In genomic region chr6:145862321-145862720, GRCm38 (mm10) we compare ENCODE assay signal across 8 mouse cellular contexts. TPM values are rescaled to one million over a fixed set of nuclear protein-coding genes. Genes with fewer than 3 reads are reported as not detected.
DNase-seq lines count a peak whose midpoint lies in the region; ATAC-seq and TF ChIP-seq lines count a peak whose summit lies in the region.

No protein-coding gene starts in this region.

- H3K27me3 ChIP-seq in thymus, adult 2 months (ENCODE audit: control insufficient read depth, insufficient read depth, low read length): peaks cover 34% of the 10 kb centered on the region
- H3K27me3 ChIP-seq in limb, embryonic 15.5 days: peaks cover 53% of the 10 kb centered on the region

- TF ChIP-seq POLR2A in thymus, adult 2 months (IDR thresholded peaks at IDR 0.05; ENCODE audit: control insufficient read depth, extremely low read depth, insufficient read depth, low read length, poor library complexity): no peak

- peak overlapping the region; percentile 100 for H3K4me2 ChIP-seq in limb, embryonic 15.5 days

- peak overlapping the region; percentile 99 for H3K27ac ChIP-seq in gastrocnemius, adult 2 months
- H3K27ac ChIP-seq in thymus, adult 2 months (ENCODE audit: control insufficient read depth, insufficient read depth, low read length): no peak overlapping the region
- no peak overlapping the region for H3K27ac ChIP-seq in limb, embryonic 15.5 days

- ATAC-seq in limb, embryonic 15.5 days (ENCODE audit: insufficient number of reproducible peaks, low FRiP score, low TSS enrichment, low read depth): no peak

- no peak for DNase-seq in gastrocnemius, adult 2 months
- DNase-seq in gastrocnemius, adult 8-10 months (ENCODE audit: low spot score in 2 of 2): no peak
- no peak for DNase-seq in thymus, adult 2 months
- no peak for DNase-seq in thymus, adult 18-20 months
- DNase-seq in natural killer cell, adult 2 months (ENCODE audit: low spot score in 2 of 2): no peak
- no peak for DNase-seq in urinary bladder, postnatal 36 days (ENCODE audit: low spot score in 2 of 2)
- DNase-seq in frontal cortex, postnatal 25 days (ENCODE audit: low spot score in 2 of 2): no peak

- WGBS in thymus, adult 2 months: 71% methylated on average over 4 of the region's 4 CpGs
- 20% methylated on average over 4 of the region's 4 CpGs for WGBS in limb, embryonic 15.5 days

- no peak overlapping the region for H3K9ac ChIP-seq in limb, embryonic 15.5 days

- H3K36me3 ChIP-seq in thymus, adult 2 months (ENCODE audit: control insufficient read depth, insufficient read depth, low read length): no peaks in the 10 kb centered on the region
- H3K36me3 ChIP-seq in limb, embryonic 15.5 days: no peaks in the 10 kb centered on the region

- H3K9me3 ChIP-seq in limb, embryonic 15.5 days: no peaks in the 10 kb centered on the region

- intact Hi-C loops in gastrocnemius, adult 2 months (cut with DNase I): no loop called here

- no peak for TF ChIP-seq CTCF in gastrocnemius, adult 2 months (IDR thresholded peaks at IDR 0.05)
- TF ChIP-seq CTCF in thymus, adult 2 months (IDR thresholded peaks at IDR 0.05; ENCODE audit: borderline replicate concordance, control insufficient read depth, extremely low read depth, insufficient read depth, low read length, poor library complexity): no peak

- peaks cover 29% of the 10 kb centered on the region for H3K4me1 ChIP-seq in thymus, adult 2 months (replicated peaks; ENCODE audit: control insufficient read depth, insufficient read depth, low read length)
- peaks cover 44% of the 10 kb centered on the region for H3K4me1 ChIP-seq in limb, embryonic 15.5 days

- peak overlapping the region; percentile 90 for H3K4me3 ChIP-seq in gastrocnemius, adult 2 months
- H3K4me3 ChIP-seq in thymus, adult 2 months (ENCODE audit: control insufficient read depth, insufficient read depth, low read length): peak overlapping the region; percentile 33; the same call in 1 of the 2 replicates
- H3K4me3 ChIP-seq in limb, embryonic 15.5 days: peak overlapping the region; percentile 61

RNA-seq across cellular contexts. Expression of gene Bhlhe41, which starts 3.0 kb away (rescaled TPM):
- total RNA-seq in gastrocnemius, adult 2 months (2021): 10 to 100 TPM; 17.2 to 48.4 TPM
- total RNA-seq in gastrocnemius, adult 8-10 months (2022): 10 to 100 TPM; 42.8 to 74.8 (median 45.1) TPM
- polyA plus RNA-seq in thymus, adult 2 months (2012; rRNA removed): 10.5 and 16.1 TPM in 2 replicates
- polyA plus RNA-seq in limb, embryonic 15.5 days (2015; fragmentation: Nextera tagmentation; extraction: Ambion mirVana): 2.2 and 3.0 TPM in 2 replicates

Comparison
In these comparisons a context has a peak if more than half of its experiments do, and no peak if none do; other contexts are left out.
1. H3K4me3 ChIP-seq: peak in every context shown above with its lines; median percentile 90 in gastrocnemius, adult 2 months; 61 in limb, embryonic 15.5 days; 33 in thymus, adult 2 months.